Mouse (Mus musculus) left cerebral cortex, postnatal 25 days (tissue): ENCODE results near the gene Hopx. TPM values are rescaled to one million over a fixed set of nuclear protein-coding genes. Genes with fewer than 3 reads are reported as not detected.
A peak's percentile ranks its signal among the peaks of the same experiment; 100 is the strongest.
"Not testable (repeated sequence)": the region's sequence is repeated elsewhere in the genome, so short reads cannot be mapped to it uniquely, and the experiment has no call there.

Source experiments
- DNase-seq, 2 experiments: peaks; one replicate each; pipeline ENCODE4 v3.0.0; 2022; ENCODE audit warnings: low spot score in 2 of 2, mixed read lengths in 1 of 2
- intact Hi-C: fragments of 180-260 bp; cut with DNase I; formaldehyde crosslinking; loops from one replicate; pipeline ENCODE4 v1.15.1; 2025
- total RNA-seq, 2 experiments: library from RNA; stranded (reverse); gene quantifications; 2 replicates each; pipeline ENCODE4 v1.2.3; 2021

Gene Hopx
- total RNA-seq, 2 experiments from 2014 or later: 21.1 to 25.5 TPM

- intact Hi-C loops: no loop called here
- no peak for DNase-seq
Measured at GRCm38 (mm10) chr5:77107146-77107822, 7.6 kb downstream of the Hopx start.

GRCm38 (mm10) chr5:77102522-77103365 lies 12.2 kb downstream of the Hopx start:
- intact Hi-C loops: no loop called here
- DNase-seq: no peak

- no peak for DNase-seq
- intact Hi-C loops: no loop called here
Measured at GRCm38 (mm10) chr5:77100691-77101090, 14.2 kb downstream of the Hopx start.

GRCm38 (mm10) chr5:77099997-77100380 lies 14.9 kb downstream of the Hopx start:
- intact Hi-C loops: no loop called here
- DNase-seq: no peak

- no peak for DNase-seq
- intact Hi-C loops: no loop called here
Measured at GRCm38 (mm10) chr5:77099317-77099996, 15.5 kb downstream of the Hopx start.

GRCm38 (mm10) chr5:77098874-77099273 lies 16.0 kb downstream of the Hopx start:
- DNase-seq: no peak
- intact Hi-C loops: no loop called here

- intact Hi-C loops: no loop called here
- no peak for DNase-seq
Measured at GRCm38 (mm10) chr5:77097686-77098085, 17.2 kb downstream of the Hopx start.

GRCm38 (mm10) chr5:77096194-77096593 lies 18.7 kb downstream of the Hopx start:
- DNase-seq, intact Hi-C loops: not testable (repeated sequence)

GRCm38 (mm10) chr5:77094510-77095491 lies 20.1 kb downstream of the Hopx start:
- intact Hi-C loops: no loop called here
- peak; percentile 47 to 59 for DNase-seq

GRCm38 (mm10) chr5:77093961-77094360 lies 21.0 kb downstream of the Hopx start:
- intact Hi-C loops: no loop called here

GRCm38 (mm10) chr5:77092531-77092930 lies 22.4 kb downstream of the Hopx start:
- intact Hi-C loops: no loop called here

More at GRCm38 (mm10) chr5:77093961-77094360, 21.0 kb downstream of the Hopx start:
- no peak for DNase-seq

GRCm38 (mm10) chr5:77091923-77092322 lies 23.0 kb downstream of the Hopx start:
- DNase-seq: no peak
- intact Hi-C loops: loop anchor here (2.0 kb wide), 1 partner anchor 77 kb away; no protein-coding TSS in a partner anchor

More at GRCm38 (mm10) chr5:77092531-77092930, 22.4 kb downstream of the Hopx start:
- DNase-seq: no peak

- DNase-seq: no peak
- intact Hi-C loops: loop anchor here (2.0 kb wide), 1 partner anchor 78 kb away; no protein-coding TSS in a partner anchor
Measured at GRCm38 (mm10) chr5:77090521-77091096, 24.3 kb downstream of the Hopx start.

GRCm38 (mm10) chr5:77089901-77090300 lies 25.0 kb downstream of the Hopx start:
- intact Hi-C loops: loop anchor here (2.0 to 5.0 kb wide), 2 partner anchors 62 to 79 kb away; no protein-coding TSS in a partner anchor
- no peak for DNase-seq

GRCm38 (mm10) chr5:77089294-77089693 lies 25.6 kb downstream of the Hopx start:
- intact Hi-C loops: loop anchor here (5.0 kb wide), 1 partner anchor 63 kb away; no protein-coding TSS in a partner anchor
- peak; percentile 56 to 60 for DNase-seq

GRCm38 (mm10) chr5:77087122-77087521 lies 27.8 kb downstream of the Hopx start:
- intact Hi-C loops: loop anchor here (5.0 kb wide), 1 partner anchor 65 kb away; no protein-coding TSS in a partner anchor
- DNase-seq: peak in 1 of 2 experiments; percentile 53

- no peak for DNase-seq
- intact Hi-C loops: loop anchor here (5.0 kb wide), 1 partner anchor 66 kb away; no protein-coding TSS in a partner anchor
Measured at GRCm38 (mm10) chr5:77086541-77086940, 28.4 kb downstream of the Hopx start.

- intact Hi-C loops: loop anchor here (5.0 kb wide), 1 partner anchor 66 kb away; no protein-coding TSS in a partner anchor
- DNase-seq: no peak
Measured at GRCm38 (mm10) chr5:77085753-77086450, 29.0 kb downstream of the Hopx start.
